Mouse (Mus musculus) left cerebral cortex, adult 11 months (tissue): ENCODE results near the gene Slc41a1.
A peak's percentile ranks its signal among the peaks of the same experiment; 100 is the strongest.
"Not testable (repeated sequence)": the region's sequence is repeated elsewhere in the genome, so short reads cannot be mapped to it uniquely, and the experiment has no call there.

ENCODE experiments used
- DNase-seq: peaks from one replicate; pipeline ENCODE4 v3.0.0; 2022; ENCODE audit warnings: low spot score

Gene Slc41a1

DNA sequence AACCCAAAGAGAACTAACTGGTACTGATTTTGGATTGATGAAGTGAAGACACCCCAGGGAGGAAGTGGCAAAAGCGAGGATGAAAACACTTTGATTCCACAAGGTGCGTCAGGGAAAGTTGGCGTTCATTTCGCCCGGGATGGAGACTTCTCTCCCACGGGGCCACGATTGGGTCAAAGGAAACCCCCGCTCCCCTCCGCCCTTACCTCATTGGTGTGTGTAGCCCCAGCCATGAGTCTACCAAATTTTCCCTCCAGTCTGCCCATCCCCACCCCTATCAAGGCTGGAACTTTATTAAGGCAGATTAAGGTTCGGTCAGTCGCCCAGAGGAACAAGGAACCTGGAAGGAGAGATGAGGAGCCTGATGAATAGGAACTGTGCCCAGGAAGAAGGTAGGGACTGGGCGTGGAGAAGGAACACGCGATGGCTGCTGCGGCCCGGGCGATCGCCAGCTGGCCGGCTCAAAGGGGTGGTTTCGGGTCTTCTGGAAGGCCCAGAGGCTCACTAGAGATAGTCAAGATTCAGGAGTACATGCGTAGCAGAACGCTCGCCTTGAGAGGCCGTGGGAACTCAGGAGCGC is at the start of gene Slc41a1:
Slc41a1 (plus strand) TSS at position 287 of the 580 bp plus-strand sequence.
- DNase-seq = no peak

DNA sequence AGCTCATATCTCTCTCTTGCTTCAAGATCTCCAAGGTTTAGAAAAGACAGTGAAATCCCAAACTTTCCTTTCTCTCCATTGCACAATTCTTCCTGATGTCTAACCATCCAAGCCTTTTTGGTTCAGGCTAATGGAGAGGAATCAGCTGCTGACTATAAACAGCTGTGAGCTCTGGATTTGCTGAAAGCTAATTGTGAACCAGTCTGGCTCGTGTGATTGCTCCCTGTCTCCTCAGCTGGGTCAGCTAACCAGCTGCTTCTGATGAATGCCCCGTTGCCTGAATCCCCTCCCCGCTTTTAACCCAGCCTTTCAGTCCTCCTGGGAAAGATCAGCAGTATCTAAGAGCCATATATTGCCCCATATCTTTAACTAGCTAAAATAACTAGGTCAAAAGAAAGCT is 32.7 kb upstream of the Slc41a1 start:
- no peak for DNase-seq

DNA sequence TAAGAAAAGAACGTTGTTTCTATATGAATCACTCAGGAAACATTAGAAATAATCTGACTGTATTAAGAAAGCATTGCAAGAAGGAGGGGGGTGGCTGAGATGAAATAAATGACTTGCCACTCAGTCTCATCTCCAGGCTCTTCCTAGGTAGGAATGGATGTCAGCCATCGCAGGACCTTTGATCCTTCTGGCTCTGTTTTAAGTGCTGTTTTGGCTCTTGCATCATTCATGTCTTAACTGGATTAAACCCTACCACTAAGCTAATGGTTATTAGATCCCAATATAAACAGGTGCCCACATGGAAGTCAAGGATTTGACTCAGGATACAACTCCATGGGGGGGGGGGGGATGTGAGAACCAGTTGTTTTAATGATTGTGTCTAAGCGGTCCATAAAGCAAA is 32.1 kb upstream of the Slc41a1 start:
- DNase-seq = no peak

DNA sequence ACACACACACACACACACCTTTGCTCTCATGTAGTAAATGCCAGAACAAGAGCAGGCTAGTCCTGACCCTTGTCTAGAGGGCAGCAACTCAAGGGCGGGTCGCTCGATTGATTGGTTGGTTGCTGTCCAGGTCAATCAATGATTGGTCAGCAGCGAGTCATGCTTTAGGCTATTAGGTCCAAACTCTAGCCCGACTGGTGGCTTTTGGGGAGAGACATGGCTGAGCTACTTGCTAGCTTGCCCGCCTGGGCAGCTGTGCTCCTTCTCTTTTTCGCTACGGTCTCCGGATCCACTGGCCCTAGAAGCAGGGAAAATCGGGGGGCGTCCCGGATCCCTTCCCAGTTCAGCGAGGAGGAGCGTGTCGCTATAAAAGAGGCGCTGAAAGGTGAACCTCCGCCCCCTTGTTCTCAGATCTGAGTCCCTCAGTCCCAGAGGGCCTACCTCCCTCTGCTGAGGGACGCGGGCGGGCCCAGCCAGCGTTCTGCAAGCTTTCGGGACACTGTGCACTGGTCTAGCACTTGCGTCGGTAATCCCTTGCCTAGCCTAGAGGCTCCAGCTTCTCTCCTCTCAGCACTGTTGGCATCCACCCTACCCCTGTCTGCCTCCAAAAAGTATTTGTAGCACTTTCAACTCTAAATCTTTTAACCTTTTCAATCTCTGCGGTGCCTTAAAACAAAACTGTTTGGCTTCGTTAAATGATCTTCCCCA is 29.9 kb upstream of the Slc41a1 start, which contains the start of gene Pm20d1:
Pm20d1 (plus strand) TSS at position 180 of the 708 bp plus-strand sequence.
- DNase-seq = no peak

DNA sequence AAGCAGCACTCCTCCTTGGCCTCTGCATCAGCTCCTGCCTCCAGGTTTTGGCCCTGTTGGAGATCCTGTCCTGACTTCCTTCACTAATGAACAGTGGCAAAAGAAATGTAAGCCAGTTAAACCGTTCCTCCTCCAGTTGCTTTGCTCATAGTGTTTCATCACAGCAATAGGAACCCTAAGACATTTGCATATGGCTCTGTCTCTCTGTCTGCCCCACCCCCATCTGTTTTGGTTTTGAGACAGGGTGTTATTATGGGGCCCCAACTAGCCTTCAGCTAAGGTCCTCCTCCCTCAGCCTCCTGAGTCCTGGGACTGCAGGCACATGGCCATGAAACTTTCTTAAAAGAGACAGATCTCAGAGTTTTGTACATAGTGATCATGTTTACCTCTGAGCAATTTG is 27.3 kb upstream of the Slc41a1 start:
- DNase-seq = no peak

DNA sequence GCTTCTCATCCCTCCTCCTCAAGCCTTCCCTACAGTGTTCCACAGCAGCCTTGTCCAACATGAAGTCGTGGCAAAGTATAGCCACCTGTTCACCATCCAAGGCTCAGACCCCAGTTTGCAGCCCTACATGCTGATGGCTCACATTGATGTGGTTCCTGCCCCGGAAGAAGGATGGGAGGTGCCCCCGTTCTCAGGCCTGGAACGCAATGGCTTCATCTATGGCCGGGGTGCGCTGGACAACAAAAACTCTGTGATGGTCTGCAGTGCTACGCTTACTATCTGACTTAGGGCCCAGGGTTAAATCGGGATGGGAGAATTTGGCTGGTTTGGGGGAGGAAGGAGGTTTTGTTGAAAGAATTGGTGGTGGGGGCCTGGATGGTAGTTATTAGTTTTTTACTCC is 26.2 kb upstream of the Slc41a1 start:
- no peak for DNase-seq

DNA sequence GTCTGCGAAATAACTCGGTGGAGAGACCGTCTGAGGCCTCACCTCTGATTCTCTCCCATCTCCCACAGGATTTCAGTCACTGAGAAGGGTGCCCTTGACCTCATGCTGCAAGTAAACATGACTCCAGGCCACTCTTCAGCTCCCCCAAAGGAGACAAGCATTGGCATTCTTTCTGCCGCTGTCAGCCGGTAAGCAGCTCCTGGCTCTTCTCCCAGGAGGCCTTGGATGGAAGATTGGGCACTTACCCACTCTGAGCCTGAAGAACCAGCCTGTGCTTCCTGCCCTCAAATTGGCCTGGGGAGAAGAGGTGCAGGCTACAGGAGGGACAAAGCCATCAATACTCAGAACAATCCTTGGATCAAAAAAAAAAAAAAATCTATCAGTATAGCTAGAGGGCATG is 24.6 kb upstream of the Slc41a1 start:
- DNase-seq = no peak

DNA sequence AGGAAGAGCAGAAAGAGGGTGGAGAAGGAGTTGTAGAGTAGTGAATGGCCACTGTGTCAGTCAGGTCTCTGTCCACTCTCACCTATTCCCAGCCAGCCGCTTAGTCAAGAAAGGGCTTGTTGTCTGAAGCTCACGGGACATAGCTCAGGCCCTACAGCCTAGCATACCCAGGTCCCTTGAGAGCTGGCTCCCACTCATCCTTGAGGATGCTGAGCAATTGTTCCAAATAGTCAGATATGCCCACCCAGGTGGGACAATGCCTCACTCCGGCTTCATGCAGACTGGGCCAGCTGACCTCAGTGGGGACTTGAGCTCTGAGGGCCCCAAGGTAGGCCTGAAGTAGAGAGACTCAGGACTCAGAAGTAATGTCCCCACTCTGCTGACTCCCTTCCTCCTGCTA is 23.1 kb upstream of the Slc41a1 start:
- DNase-seq = no peak

DNA sequence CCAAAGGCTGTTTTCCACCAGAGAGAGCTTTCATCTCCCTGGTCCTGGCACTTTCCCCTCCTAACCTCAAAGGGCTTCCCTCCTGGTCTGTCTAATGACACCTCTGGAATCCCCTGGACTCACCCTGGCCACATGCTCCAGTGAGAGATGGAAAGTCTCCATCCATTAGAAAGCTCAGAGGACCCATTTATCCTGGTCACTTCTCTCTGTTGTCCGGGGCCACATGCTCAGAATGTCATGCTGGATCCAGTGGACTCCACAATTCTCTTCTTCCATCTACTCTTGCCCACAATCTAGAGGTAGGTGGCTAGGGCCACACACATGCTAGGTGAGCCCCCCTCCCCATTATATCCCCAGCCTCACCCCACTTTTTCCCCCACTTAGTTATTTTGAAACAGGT is 18.3 kb upstream of the Slc41a1 start:
- DNase-seq = no peak

DNA sequence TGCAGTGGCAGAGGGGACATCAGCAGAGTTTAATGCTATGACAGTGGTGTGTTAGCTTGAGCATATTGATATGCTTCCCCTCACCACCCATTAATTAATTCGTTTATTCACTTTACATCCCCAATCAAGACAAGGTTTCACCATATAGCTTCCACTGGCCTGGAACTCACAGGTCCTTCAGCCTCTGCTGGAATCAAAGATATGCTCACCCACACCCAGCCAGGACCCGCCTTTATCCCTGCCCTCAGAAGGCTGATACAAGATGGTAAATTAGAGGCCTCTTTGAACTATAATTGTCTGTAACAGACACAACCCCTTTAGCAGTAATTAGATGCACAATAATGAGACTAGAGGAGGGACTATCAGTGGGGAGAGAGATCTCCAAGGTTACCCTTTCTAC is 17.6 kb upstream of the Slc41a1 start:
- no peak for DNase-seq

DNA sequence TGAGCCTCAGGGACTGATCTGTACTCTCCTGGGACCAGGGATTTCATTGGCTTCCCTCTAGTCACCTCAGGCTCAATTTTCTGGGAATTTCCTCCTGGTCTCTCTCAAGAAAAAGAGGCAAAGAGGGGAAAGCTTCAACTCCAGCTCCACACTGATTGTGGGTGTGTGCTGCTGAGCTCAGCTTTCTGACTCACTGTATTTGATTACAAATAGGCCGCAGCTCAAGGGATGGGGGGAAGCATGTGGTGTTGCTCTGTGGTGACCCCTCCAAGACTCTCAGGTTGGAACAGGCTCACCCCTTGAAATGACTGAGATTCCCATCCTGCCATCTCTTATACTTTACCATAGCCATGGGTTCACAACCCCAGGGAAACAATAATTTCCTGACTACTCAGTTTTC is 15.9 kb upstream of the Slc41a1 start:
- DNase-seq = no peak

DNA sequence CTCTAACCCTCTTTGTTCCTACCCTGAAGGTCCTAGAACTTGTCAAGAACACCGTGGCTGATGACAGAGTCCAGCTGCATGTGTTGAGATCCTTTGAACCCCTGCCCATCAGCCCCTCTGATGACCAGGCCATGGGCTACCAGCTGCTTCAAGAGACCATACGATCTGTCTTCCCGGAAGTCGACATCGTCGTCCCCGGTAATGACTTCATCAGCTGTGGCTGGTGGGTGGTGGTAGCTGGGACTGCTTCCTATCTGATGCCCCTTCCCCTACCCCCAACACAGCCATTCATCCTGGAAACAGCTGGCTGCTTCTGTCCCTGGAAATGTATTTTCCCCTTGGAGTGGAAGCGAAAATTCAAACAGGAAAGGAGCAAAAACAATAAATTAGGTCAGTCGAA is 15.3 kb upstream of the Slc41a1 start:
- no peak for DNase-seq

DNA sequence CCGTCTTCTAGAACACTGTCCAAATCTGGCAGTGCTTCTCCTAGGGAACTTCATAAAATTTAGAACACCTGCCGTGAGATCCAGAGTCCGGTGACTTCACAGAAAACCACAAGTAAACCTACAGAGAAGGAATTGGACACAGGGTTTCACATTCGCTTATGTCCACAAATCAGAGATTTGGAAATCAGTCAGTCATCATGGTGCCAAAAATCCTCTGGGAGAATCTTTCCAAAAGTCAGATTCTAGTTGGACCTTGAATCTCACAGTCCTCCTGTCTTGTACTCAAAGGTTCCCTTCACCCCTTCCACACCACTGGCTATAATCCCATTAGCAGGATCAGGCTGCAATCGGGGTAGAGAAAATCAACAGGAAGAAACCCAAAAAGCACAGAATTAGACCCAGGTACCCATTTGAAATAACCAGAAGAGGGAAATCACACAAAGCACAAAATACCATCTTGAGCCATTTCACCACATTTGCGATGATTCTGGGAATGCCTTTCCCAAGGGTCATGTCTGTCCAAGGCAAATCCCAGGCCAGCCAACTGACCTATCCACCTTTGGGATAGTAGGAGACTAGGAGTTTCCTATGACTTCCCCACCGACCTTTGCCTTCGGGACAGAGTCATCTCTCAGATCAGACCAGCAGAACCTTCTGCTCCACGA is 14.5 kb upstream of the Slc41a1 start:
- no peak for DNase-seq

DNA sequence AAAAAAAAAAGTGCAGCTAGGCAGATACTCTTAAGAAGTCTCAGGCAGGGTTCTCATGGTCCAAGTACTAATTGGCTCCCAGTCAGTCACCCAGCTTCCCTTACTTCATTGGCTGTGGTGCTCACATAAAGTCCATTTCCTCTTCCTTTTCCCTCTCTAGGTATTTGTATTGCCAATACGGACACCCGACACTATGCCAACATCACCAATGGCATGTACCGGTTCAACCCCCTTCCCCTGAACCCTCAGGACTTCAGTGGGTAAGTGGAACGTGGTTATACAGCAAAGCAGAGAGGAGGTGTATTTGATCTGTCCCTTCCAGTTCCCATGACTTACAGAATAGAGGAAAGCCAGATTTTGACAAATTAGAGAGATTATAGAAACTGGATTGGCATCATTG is 13.6 kb upstream of the Slc41a1 start:
- no peak for DNase-seq

DNA sequence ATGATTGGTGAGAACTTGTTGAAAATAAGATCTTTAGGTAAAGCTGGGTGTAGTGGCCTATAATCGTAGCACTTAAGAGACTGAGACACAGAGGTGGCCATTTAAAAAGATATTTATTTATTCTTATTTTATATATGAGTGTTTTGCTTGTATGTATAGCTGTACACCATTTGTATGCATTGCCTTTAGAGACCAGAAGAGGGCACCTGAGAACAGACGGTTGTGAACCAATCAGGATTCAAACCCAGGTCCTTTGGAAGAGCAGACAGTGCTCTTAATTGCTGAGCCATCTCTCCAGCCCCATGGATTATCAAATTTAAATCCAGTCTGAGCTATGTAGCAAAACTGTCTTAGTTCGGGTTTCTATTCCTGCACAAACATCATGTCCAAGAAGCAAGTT is 13.1 kb upstream of the Slc41a1 start:
- DNase-seq = no peak

DNA sequence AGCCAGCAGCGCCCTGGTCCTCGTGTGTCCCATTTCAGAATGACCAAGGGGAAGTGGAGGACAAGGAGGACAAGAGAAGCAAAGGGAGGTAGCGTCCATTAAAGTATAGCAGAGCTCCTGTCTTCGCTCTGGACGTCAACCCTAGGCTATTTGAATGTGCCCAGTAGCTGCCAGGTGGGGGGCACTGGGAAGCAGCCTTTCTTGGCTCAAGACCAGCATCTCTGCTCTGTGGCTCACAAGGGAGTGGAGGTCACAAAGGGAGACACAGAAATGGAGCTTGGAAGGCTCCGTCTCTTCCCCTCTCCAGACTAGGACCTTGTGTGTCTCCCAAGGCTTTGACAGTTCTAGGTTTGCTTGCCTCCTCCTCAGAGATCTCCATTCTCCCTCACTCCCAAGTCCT is 10.4 kb upstream of the Slc41a1 start:
- DNase-seq = no peak

DNA sequence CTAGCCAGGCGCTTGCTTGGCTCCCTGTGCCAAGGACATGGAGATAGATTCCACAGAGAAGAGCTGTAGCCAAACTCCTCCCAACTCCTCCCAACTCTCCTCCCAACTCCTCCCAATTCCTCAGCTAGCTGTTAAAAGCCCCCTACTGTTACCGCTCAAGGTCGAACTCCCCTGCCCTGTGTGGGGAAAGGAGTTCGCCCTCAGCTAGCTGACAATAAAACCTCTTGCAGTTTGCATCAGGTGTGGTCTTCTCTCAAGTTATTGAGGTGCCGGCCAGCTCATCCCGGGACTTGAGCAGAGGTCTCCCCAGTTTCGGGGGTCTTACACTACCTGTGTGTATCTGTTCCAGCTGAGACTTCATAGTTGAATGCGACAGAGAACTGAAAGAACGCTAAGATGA is 6.9 kb upstream of the Slc41a1 start:
- not testable (repeated sequence) for DNase-seq

DNA sequence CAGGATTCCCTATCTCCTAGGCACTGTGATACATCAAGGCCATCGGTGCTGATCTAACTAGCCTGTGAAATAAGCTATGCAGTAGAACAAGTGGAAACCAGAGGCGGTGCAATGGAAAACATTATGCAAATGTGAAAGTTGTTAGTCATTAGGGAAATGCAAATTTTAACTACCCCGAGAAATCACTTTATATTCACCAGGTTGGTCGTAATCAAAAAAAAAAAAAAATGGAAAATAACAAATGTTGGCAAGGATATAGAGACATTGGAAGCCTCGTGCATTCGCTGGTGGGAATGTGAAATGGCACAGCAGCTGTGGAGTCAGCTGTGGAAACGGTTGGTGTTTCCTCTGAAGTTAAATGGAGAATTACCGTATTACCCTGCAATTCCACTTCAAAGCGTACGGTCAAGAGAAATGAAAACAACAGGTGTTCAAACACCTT is 6.4 kb upstream of the Slc41a1 start:
- no peak for DNase-seq

DNA sequence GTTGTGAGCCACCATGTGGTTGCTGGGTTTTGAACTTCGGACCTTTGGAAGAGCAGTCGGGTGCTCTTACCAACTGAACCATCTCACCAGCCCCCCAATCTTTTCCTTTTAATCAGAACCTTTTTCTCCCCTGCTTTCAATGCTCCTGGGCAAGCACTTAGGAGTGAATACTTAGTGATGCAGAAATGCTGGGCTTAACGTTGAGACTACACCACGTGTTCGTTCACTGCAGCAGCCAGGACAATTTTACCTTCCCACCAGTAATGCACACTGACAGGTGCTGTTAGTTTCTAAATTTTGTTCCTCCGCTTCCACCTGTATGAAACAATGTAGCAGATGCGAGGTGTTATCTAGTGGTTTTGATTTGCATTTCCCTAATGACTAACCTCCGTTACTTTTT is 5.0 kb upstream of the Slc41a1 start:
- DNase-seq = no peak

DNA sequence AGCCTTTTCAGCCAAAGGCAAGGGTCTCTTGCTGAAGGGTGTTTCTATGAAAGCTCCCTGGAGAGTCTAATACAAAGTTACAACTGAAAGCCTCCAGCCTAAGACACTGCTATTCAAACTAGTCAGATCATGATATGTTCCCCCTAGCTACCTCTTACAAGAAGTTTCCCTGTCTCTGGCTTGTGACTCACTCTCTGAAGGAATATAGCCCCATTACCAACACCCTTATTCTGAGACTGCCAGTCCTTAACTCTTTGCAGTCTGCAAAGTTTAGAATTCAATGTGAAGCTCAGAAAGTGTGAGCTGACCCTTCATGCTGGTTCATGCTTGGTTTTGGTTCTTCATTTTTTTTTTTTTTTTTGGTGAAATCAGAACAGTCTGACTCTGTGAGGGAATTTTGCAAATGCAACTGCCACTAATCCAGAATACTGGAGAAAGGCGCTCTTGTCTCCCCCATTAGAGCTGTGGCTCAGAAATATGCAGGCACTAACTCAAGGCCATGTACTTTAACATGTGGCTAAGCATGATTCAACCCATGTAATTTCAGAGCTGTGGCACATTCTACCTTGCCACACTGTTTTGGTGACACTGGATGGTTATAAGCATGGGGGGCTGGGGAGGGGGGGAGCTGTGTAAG is 4.3 kb upstream of the Slc41a1 start:
- DNase-seq = no peak

DNA sequence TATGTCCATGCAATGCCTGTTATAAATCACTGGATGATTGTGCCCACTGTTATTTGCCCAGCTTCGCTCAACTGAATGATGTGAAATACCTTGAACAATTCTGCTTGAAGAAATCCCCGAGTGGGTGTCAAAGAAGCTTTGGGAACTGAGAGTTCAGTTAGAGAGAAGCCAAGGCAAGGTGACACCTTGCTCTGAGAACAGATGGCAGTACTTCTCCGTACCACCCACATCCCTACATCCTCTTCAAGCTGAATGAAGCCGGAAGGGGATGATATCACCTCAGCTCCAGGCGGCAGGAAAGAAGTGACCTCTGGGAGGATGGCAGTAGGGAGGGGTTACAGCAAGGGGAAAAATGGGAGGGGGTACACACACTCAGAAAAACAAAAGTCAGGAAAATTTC is 3.7 kb upstream of the Slc41a1 start:
- peak; percentile 46 for DNase-seq

DNA sequence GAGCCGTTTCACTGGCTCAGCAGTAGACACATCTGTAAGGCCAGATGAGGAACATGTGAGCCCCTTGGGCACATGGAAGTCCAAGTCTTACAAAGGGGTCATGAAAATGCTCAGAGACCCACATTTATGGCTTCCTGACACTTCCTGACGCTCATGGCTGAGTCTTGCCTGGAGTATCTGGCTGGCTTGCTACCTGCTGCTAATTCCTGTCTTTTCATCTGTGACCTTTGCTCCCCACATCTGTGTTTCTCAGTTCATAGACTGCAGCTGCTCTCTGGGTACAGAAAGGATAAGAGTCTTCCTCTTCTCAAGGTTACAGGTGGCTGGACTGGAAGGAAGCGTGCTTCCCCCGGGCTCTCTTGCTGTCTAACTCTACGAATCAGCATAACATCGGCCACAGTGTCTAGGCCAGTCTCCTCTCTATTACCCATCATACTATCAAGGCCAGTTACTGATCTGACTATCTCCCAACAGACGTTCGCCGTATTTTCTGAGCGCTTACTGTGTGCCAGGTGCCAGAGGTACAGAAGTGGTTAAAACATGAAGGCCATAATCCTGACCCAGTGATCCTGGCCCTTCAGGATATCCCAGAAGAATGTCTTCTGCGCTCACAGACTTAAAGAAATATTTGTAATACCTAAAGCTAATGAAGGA is 2.6 kb upstream of the Slc41a1 start:
- DNase-seq = no peak
